In the genomic region with DNA sequence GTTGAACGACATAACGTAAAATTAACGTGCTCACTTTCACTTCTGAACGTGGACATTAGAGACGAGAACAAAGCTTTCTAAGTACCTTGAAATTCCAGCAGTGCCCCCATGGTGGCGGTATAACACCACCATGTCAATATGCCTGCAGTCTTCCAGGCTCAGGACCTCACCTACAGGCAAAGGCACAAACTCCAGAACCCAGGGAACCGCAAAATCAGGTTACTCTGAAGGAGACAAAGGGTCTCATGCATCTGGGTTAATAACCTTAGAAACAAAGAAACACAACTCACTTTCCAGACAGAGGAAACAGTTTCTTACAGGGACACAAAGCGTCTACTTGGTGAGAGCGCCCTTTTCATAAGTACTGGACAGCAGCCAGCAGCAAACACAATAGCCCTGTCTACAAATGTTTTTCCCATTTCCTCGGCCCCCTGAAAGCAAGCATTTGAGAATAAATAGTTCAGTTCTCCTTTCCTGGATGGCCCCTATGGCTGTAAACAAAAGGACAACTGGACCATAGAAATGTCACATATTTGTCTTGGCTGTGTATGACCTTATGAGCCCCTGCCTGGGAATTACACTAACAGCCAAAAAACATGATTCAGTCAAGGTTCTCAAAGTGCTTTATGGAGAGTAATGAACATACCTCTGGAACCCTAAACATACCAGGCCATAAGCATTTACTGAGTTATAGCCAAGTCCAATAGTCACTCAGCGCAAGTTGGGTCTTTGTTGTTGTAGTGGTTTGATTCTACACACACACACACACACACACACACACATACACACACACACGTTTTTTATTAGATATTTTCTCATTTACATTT, we compare ENCODE assay signal across 7 mouse cellular contexts. TPM values are rescaled to one million over a fixed set of nuclear protein-coding genes. Genes with fewer than 3 reads are reported as not detected.
A peak's percentile ranks its signal among the peaks of the same experiment; 100 is the strongest.
DNase-seq lines count a peak whose midpoint lies in the region; ATAC-seq lines count a peak whose summit lies in the region.

No protein-coding gene starts in this region.

- ATAC-seq in embryonic facial prominence, embryonic 11.5 days (replicated peaks; ENCODE audit: insufficient number of reproducible peaks, low FRiP score, low TSS enrichment, low read depth): peak; percentile 73
- ATAC-seq in limb, embryonic 11.5 days (ENCODE audit: insufficient number of reproducible peaks, low FRiP score, low TSS enrichment, low read depth): peak; percentile 80; the same call in 1 of the 2 replicates
- peak; percentile 83 for ATAC-seq in midbrain, embryonic 14.5 days (ENCODE audit: low FRiP score, low TSS enrichment)

- H3K27me3 ChIP-seq in embryonic facial prominence, embryonic 11.5 days (ENCODE audit: control insufficient read depth, insufficient read depth, low read length): no peaks in the 10 kb centered on the region
- no peaks in the 10 kb centered on the region for H3K27me3 ChIP-seq in limb, embryonic 11.5 days (ENCODE audit: control insufficient read depth, insufficient read depth, low read length)
- no peaks in the 10 kb centered on the region for H3K27me3 ChIP-seq in midbrain, embryonic 14.5 days (ENCODE audit: control insufficient read depth, insufficient read depth, low read length)

- 28% methylated on average over 12 of the region's 12 CpGs for WGBS in embryonic facial prominence, embryonic 11.5 days
- 34% methylated on average over 12 of the region's 12 CpGs for WGBS in limb, embryonic 11.5 days
- 21% methylated on average over 12 of the region's 12 CpGs for WGBS in midbrain, embryonic 14.5 days

- H3K4me1 ChIP-seq in embryonic facial prominence, embryonic 11.5 days (ENCODE audit: control insufficient read depth, insufficient read depth, low read length): no peaks in the 10 kb centered on the region
- H3K4me1 ChIP-seq in limb, embryonic 11.5 days (ENCODE audit: control insufficient read depth, insufficient read depth, low read length): no peaks in the 10 kb centered on the region
- H3K4me1 ChIP-seq in midbrain, embryonic 14.5 days (ENCODE audit: control insufficient read depth, insufficient read depth, low read length): no peaks in the 10 kb centered on the region

- no peak overlapping the region for H3K4me3 ChIP-seq in embryonic facial prominence, embryonic 11.5 days (ENCODE audit: low read depth, low read length)
- H3K4me3 ChIP-seq in limb, embryonic 11.5 days (ENCODE audit: low read depth, low read length): no peak overlapping the region
- no peak overlapping the region for H3K4me3 ChIP-seq in midbrain, embryonic 14.5 days (replicated peaks; ENCODE audit: low read depth, low read length)

- no peaks in the 10 kb centered on the region for H3K36me3 ChIP-seq in embryonic facial prominence, embryonic 11.5 days (replicated peaks; ENCODE audit: control insufficient read depth, insufficient read depth, low read depth, low read length)
- H3K36me3 ChIP-seq in limb, embryonic 11.5 days (ENCODE audit: control insufficient read depth, insufficient read depth, low read length): no peaks in the 10 kb centered on the region
- no peaks in the 10 kb centered on the region for H3K36me3 ChIP-seq in midbrain, embryonic 14.5 days (ENCODE audit: control insufficient read depth, insufficient read depth, low read length)

- 0 out of 2 replicates have a peak overlapping the region, but pooled peaks have one; percentile 4 for H3K9ac ChIP-seq in embryonic facial prominence, embryonic 11.5 days (replicated peaks; ENCODE audit: low read length)
- peak overlapping the region; percentile 59; the same call in 1 of the 2 replicates for H3K9ac ChIP-seq in limb, embryonic 11.5 days (ENCODE audit: low read length)
- H3K9ac ChIP-seq in midbrain, embryonic 14.5 days (replicated peaks; ENCODE audit: low read length): peak overlapping the region; percentile 13; the same call in 1 of the 2 replicates

- no peak overlapping the region for H3K27ac ChIP-seq in embryonic facial prominence, embryonic 11.5 days (replicated peaks; ENCODE audit: low read depth, low read length)
- H3K27ac ChIP-seq in limb, embryonic 11.5 days (replicated peaks; ENCODE audit: low read depth, low read length): no peak overlapping the region
- no peak overlapping the region for H3K27ac ChIP-seq in midbrain, embryonic 14.5 days (replicated peaks; ENCODE audit: low read depth, low read length)

- peak overlapping the region; percentile 11; the same call in 1 of the 2 replicates for H3K4me2 ChIP-seq in embryonic facial prominence, embryonic 11.5 days (ENCODE audit: low read depth, low read length)
- peak overlapping the region; percentile 25; the same call in 1 of the 2 replicates for H3K4me2 ChIP-seq in limb, embryonic 11.5 days (ENCODE audit: low read depth, severe bottlenecking)
- peak overlapping the region; percentile 41 for H3K4me2 ChIP-seq in midbrain, embryonic 14.5 days (ENCODE audit: low read length)

- DNase-seq in adrenal gland, postnatal 14 days: peak; percentile 89
- DNase-seq in embryonic facial prominence, embryonic 11.5 days (ENCODE audit: low spot score): peak; percentile 93
- DNase-seq in heart, adult 11 months: peak; percentile 98
- DNase-seq in kidney, adult 18-20 months: peak; percentile 92
- peak; percentile 93 for DNase-seq in limb, embryonic 11.5 days (ENCODE audit: low spot score)
- peak; percentile 93 for DNase-seq in midbrain, embryonic 14.5 days
- DNase-seq in spleen, adult 18-20 months: peak; percentile 55 to 86

- no peaks in the 10 kb centered on the region for H3K9me3 ChIP-seq in embryonic facial prominence, embryonic 11.5 days (replicated peaks; ENCODE audit: control insufficient read depth, low read length)
- H3K9me3 ChIP-seq in limb, embryonic 11.5 days (ENCODE audit: control insufficient read depth, low read length): no peaks in the 10 kb centered on the region
- no peaks in the 10 kb centered on the region for H3K9me3 ChIP-seq in midbrain, embryonic 14.5 days (ENCODE audit: control insufficient read depth, low read length)

RNA-seq across cellular contexts. Expression of gene Gclc, which starts 52.7 kb away (rescaled TPM):
- total RNA-seq in adrenal gland, postnatal 14 days (2021): 39.5 and 45.1 TPM in 2 replicates
- 17.7 and 20.5 TPM in 2 replicates for polyA plus RNA-seq in embryonic facial prominence, embryonic 11.5 days (2014; fragmentation: Nextera tagmentation; extraction: Ambion mirVana)
- 12.3 and 14.4 TPM in 2 replicates for polyA plus RNA-seq in limb, embryonic 11.5 days (2014; fragmentation: Nextera tagmentation; extraction: Ambion mirVana)
- 19.6 and 24.5 TPM in 2 replicates for polyA plus RNA-seq in midbrain, embryonic 14.5 days (2014; fragmentation: Nextera tagmentation; extraction: Ambion mirVana)

Comparison
In these comparisons a context has a peak if more than half of its experiments do, and no peak if none do; other contexts are left out.
1. H3K9ac ChIP-seq: peak in every context shown above with its lines; median percentile 59 in limb, embryonic 11.5 days; 13 in midbrain, embryonic 14.5 days; 4 in embryonic facial prominence, embryonic 11.5 days.